ENCODE assay signal across 7 mouse cellular contexts in the genomic region with DNA sequence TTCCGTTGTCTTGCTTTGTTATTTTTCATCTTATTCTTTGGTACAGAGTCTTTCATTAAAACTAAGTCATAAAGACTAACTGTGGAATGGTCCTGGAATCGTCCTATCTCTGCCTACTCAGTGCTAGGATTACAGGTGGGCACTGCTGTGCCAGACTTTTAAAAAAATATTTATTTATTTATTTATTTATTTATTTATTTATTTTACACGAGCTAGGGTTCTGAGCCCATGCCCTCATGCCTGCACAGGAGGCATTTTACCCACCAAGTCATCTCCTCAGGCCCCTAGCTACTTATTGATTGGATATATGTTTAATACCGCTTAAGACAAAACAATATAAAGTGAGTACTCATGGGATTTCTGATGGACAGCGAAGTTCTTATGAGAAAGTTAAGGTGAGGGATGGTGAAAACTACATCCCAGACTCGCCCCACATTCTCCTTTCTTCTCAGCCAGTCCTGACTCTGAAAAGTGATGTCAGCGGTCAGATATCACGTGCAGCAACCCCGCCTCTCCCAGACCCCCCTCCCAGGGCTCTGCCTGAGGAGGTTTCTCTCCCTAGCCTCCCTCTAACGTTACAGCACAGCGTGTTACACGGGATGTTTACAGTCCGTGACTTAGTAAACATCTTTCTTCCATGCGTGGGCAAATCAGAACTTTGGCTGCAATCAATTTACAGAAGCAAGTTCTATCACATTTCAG.
DNase-seq lines count a peak whose midpoint lies in the region; ATAC-seq and TF ChIP-seq lines count a peak whose summit lies in the region.

No protein-coding gene starts in this region.

- peak; percentile 66 for ATAC-seq in lung, postnatal 0 days
- 0 out of 2 replicates have a peak, but pooled peaks have one; percentile 54 for ATAC-seq in forebrain, embryonic 16.5 days
- no peak for ATAC-seq in limb, embryonic 15.5 days (ENCODE audit: insufficient number of reproducible peaks, low FRiP score, low TSS enrichment, low read depth)
- peak; percentile 60; the same call in 1 of the 2 replicates for ATAC-seq in stomach, postnatal 0 days (ENCODE audit: low FRiP score, low TSS enrichment)

- H3K9ac ChIP-seq in lung, postnatal 0 days (replicated peaks; ENCODE audit: low read depth): no peak overlapping the region
- H3K9ac ChIP-seq in forebrain, embryonic 16.5 days (replicated peaks; ENCODE audit: low read depth, low read length): no peak overlapping the region; the same call in 1 of the 2 replicates
- H3K9ac ChIP-seq in limb, embryonic 15.5 days: no peak overlapping the region
- H3K9ac ChIP-seq in stomach, postnatal 0 days (ENCODE audit: low read length): no peak overlapping the region

- TF ChIP-seq EP300 in lung, postnatal 0 days (IDR thresholded peaks at IDR 0.05): no peak
- no peak for TF ChIP-seq EP300 in stomach, postnatal 0 days (optimal IDR thresholded peaks at IDR 0.05)

- no peaks in the 10 kb centered on the region for H3K36me3 ChIP-seq in lung, postnatal 0 days (ENCODE audit: insufficient read depth, low read length)
- no peaks in the 10 kb centered on the region for H3K36me3 ChIP-seq in forebrain, embryonic 16.5 days (ENCODE audit: control insufficient read depth, insufficient read depth)
- no peaks in the 10 kb centered on the region for H3K36me3 ChIP-seq in limb, embryonic 15.5 days
- no peaks in the 10 kb centered on the region for H3K36me3 ChIP-seq in stomach, postnatal 0 days (ENCODE audit: control insufficient read depth, insufficient read depth, low read length)
- H3K36me3 ChIP-seq in kidney, adult 2 months (ENCODE audit: control insufficient read depth, insufficient read depth, low read length): no peaks in the 10 kb centered on the region

- peak overlapping the region; percentile 12; the same call in 1 of the 2 replicates for H3K4me3 ChIP-seq in lung, postnatal 0 days (ENCODE audit: low read depth, low read length)
- H3K4me3 ChIP-seq in forebrain, embryonic 16.5 days (replicated peaks; ENCODE audit: low read length): peak overlapping the region; percentile 30
- peak overlapping the region; percentile 23 for H3K4me3 ChIP-seq in limb, embryonic 15.5 days
- peak overlapping the region; percentile 20 for H3K4me3 ChIP-seq in stomach, postnatal 0 days (ENCODE audit: low read depth, low read length)
- no peak overlapping the region for H3K4me3 ChIP-seq in kidney, adult 2 months (ENCODE audit: insufficient read depth, low read depth, low read length)

- H3K9me3 ChIP-seq in lung, postnatal 0 days (ENCODE audit: low read length): no peaks in the 10 kb centered on the region
- H3K9me3 ChIP-seq in forebrain, embryonic 16.5 days (ENCODE audit: control insufficient read depth, low read length): no peaks in the 10 kb centered on the region
- H3K9me3 ChIP-seq in limb, embryonic 15.5 days: no peaks in the 10 kb centered on the region
- H3K9me3 ChIP-seq in stomach, postnatal 0 days (ENCODE audit: control insufficient read depth, low read length): no peaks in the 10 kb centered on the region

- TF ChIP-seq CTCF in lung, postnatal 0 days (IDR thresholded peaks at IDR 0.05): no peak
- no peak for TF ChIP-seq CTCF in stomach, postnatal 0 days (IDR thresholded peaks at IDR 0.05; ENCODE audit: low read depth)
- no peak for TF ChIP-seq CTCF in kidney, adult 2 months (conservative IDR thresholded peaks at IDR 0.05; ENCODE audit: insufficient read depth, insufficient read length, low read depth, low read length)

- peak; percentile 33 for DNase-seq in lung, postnatal 0 days (ENCODE audit: low spot score)
- no peak for DNase-seq in lung, adult 18-20 months
- DNase-seq in stomach, postnatal 0 days (ENCODE audit: low spot score): peak; percentile 19
- no peak for DNase-seq in right cerebral cortex, postnatal 14 days
- DNase-seq in kidney, adult 2 months: no peak

- H3K4me2 ChIP-seq in lung, postnatal 0 days (replicated peaks; ENCODE audit: low read depth, low read length): peak overlapping the region; percentile 42
- peak overlapping the region; percentile 54 for H3K4me2 ChIP-seq in forebrain, embryonic 16.5 days (ENCODE audit: low read length)
- H3K4me2 ChIP-seq in limb, embryonic 15.5 days: peak overlapping the region; percentile 37
- peak overlapping the region; percentile 48 for H3K4me2 ChIP-seq in stomach, postnatal 0 days (replicated peaks; ENCODE audit: low read depth)

- H3K4me1 ChIP-seq in lung, postnatal 0 days (ENCODE audit: insufficient read depth, low read depth, low read length): no peaks in the 10 kb centered on the region
- H3K4me1 ChIP-seq in forebrain, embryonic 16.5 days (replicated peaks; ENCODE audit: control insufficient read depth, insufficient read depth, low read length): peaks cover 5% of the 10 kb centered on the region; the same call in 1 of the 2 replicates
- no peaks in the 10 kb centered on the region for H3K4me1 ChIP-seq in limb, embryonic 15.5 days
- H3K4me1 ChIP-seq in stomach, postnatal 0 days (replicated peaks; ENCODE audit: control insufficient read depth, insufficient read depth): no peaks in the 10 kb centered on the region
- H3K4me1 ChIP-seq in kidney, adult 2 months (ENCODE audit: control insufficient read depth, insufficient read depth, low read length): no peaks in the 10 kb centered on the region

- TF ChIP-seq POLR2A in kidney, adult 2 months (IDR thresholded peaks at IDR 0.05; ENCODE audit: low read depth, low read length): no peak

- H3K27ac ChIP-seq in lung, postnatal 0 days (ENCODE audit: low read length): no peak overlapping the region
- H3K27ac ChIP-seq in forebrain, embryonic 16.5 days (ENCODE audit: low read length): no peak overlapping the region
- H3K27ac ChIP-seq in limb, embryonic 15.5 days: no peak overlapping the region
- H3K27ac ChIP-seq in stomach, postnatal 0 days (replicated peaks): no peak overlapping the region
- no peak overlapping the region for H3K27ac ChIP-seq in kidney, adult 2 months (ENCODE audit: insufficient read depth, low read depth, low read length)

- WGBS in lung, postnatal 0 days: 22% methylated on average over 14 of the region's 14 CpGs
- 29% methylated on average over 14 of the region's 14 CpGs for WGBS in forebrain, embryonic 16.5 days
- WGBS in limb, embryonic 15.5 days: 28% methylated on average over 14 of the region's 14 CpGs
- WGBS in stomach, postnatal 0 days: 23% methylated on average over 14 of the region's 14 CpGs
- WGBS in kidney, adult 2 months: 29% methylated on average over 14 of the region's 14 CpGs

- no peaks in the 10 kb centered on the region for H3K27me3 ChIP-seq in lung, postnatal 0 days (replicated peaks; ENCODE audit: insufficient read depth, low read length)
- no peaks in the 10 kb centered on the region for H3K27me3 ChIP-seq in forebrain, embryonic 16.5 days (replicated peaks; ENCODE audit: control insufficient read depth, insufficient read depth, low read length)
- H3K27me3 ChIP-seq in limb, embryonic 15.5 days: peaks cover 9% of the 10 kb centered on the region; the same call in 1 of the 2 replicates
- no peaks in the 10 kb centered on the region for H3K27me3 ChIP-seq in stomach, postnatal 0 days (ENCODE audit: control insufficient read depth, insufficient read depth, low read length)
- H3K27me3 ChIP-seq in kidney, adult 2 months (replicated peaks; ENCODE audit: control insufficient read depth, insufficient read depth, low read length): no peaks in the 10 kb centered on the region

Comparison
In these comparisons a context has a peak if more than half of its experiments do, and no peak if none do; other contexts are left out.
1. DNase-seq: peak in lung, postnatal 0 days (single experiment) and stomach, postnatal 0 days (single experiment); none in lung, adult 18-20 months (0 of 2), right cerebral cortex, postnatal 14 days (single experiment) and kidney, adult 2 months (single experiment).
2. Peak in every context shown above with its lines, with median percentiles within 50 percentile points of each other: H3K4me2 ChIP-seq.